Mouse (Mus musculus): Measurements from ENCODE around the gene Slc1a2. TPM values are rescaled to one million over a fixed set of nuclear protein-coding genes. Genes with fewer than 3 reads are reported as not detected.

The Slc1a2 gene
- total RNA-seq, 2 experiments from 2014 or later = 1,831 to 2,193 TPM

GRCm38 (mm10) chr2:102662911-102663310, 4.5 kb downstream of the Slc1a2 start:
- DNase-seq (ENCODE audit: extremely low spot score in 1 of 2, low spot score in 1 of 2) = no peak

- no peak for DNase-seq (ENCODE audit: extremely low spot score in 1 of 2, low spot score in 1 of 2)
These were observed 4.9 kb downstream of the Slc1a2 start for GRCm38 (mm10) chr2:102663339-102663738.

- no peak for DNase-seq (ENCODE audit: extremely low spot score in 1 of 2, low spot score in 1 of 2)
These were observed 5.4 kb downstream of the Slc1a2 start for GRCm38 (mm10) chr2:102663865-102664264.

- DNase-seq (ENCODE audit: extremely low spot score in 1 of 2, low spot score in 1 of 2) = no peak
These were observed 9.5 kb downstream of the Slc1a2 start for GRCm38 (mm10) chr2:102667981-102668380.

DNA sequence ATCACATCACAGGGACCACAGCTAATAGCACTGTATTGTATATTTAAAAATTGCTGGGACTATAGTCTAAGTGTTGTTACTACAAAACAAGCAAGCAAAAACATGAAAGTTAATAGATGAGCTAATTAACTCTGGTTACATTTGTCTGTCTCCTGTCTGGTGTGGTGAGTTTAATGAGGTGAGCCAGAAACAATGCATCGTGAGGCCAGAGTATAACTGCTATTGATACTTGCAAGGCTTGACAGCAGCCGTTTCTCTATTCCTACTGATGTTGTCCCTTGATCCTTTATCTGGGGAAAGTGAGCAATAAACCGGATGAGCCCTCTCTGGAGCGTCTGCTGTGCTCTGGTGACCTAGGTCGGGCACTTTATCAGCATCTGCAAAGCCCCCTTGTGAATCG, 11.1 kb downstream of the Slc1a2 start:
- no peak for DNase-seq (ENCODE audit: extremely low spot score in 1 of 2, low spot score in 1 of 2)

DNA sequence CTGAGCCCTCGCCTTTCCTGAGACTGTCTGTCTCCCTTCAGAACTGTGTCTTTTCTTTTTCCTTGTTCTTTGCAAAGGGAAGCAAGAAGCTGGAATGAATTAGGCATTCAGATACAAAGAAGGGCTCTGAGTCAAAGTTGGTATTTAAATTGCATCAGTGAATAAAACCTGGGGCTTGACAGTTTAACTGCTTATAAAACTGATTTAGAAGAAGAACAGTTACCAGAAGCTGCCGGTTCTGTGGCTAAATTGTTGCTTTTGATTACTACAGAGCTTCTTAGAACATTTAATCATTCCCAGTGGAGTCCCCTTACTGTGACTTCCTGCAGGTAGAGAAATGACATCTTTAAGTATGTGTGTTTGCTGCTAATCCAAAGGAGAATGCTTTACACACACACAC, 16.1 kb downstream of the Slc1a2 start:
- no peak for DNase-seq (ENCODE audit: extremely low spot score in 1 of 2, low spot score in 1 of 2)

- peak; percentile 53 to 84 for DNase-seq (ENCODE audit: extremely low spot score in 1 of 2, low spot score in 1 of 2)
These were observed 16.8 kb downstream of the Slc1a2 start for GRCm38 (mm10) chr2:102675275-102675674.

- no peak for DNase-seq (ENCODE audit: extremely low spot score in 1 of 2, low spot score in 1 of 2)
These were observed 18.4 kb downstream of the Slc1a2 start for GRCm38 (mm10) chr2:102676716-102677312.

- no peak for DNase-seq (ENCODE audit: extremely low spot score in 1 of 2, low spot score in 1 of 2)
These were observed 18.9 kb downstream of the Slc1a2 start for GRCm38 (mm10) chr2:102677400-102677799.

- no peak for DNase-seq (ENCODE audit: extremely low spot score in 1 of 2, low spot score in 1 of 2)
These were observed 22.9 kb downstream of the Slc1a2 start for GRCm38 (mm10) chr2:102681351-102681750.

GRCm38 (mm10) chr2:102682168-102682567, 23.7 kb downstream of the Slc1a2 start:
- DNase-seq (ENCODE audit: extremely low spot score in 1 of 2, low spot score in 1 of 2) = peak in 1 of 2 experiments; percentile 66

DNA sequence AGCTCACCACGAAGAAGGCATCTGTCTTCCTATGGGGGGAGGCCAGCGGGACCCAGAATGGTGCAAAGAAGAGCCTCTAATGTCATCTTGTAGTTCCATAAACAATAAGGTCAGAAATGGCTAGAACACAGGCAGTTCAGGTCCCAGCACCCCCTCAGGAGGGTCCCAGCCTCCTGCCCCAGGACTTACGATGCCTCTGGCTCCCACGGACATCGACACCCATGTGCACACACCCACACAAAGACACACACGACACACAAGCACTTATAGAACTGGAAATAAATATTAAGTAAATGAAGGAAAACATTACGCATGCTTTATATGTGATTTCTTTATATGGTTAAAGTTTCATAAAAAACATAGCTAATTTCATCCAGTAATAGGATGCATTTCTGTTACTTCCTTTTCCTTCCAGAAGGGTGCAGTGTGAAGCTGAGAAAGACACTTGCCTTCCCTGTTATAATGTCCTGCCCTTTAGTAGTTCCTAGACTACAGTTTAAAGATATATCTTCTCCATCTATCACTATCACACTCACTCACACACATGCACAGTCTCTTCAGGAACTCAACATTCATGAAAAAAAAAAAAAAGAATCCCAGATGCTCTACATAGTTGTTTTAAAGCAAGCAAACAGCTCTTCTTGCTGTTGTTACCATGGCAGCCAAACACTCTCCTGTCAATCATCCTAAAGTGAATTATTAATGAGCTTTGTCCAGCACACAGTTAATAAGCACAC, 27.1 kb downstream of the Slc1a2 start:
- no peak for DNase-seq (ENCODE audit: extremely low spot score in 1 of 2, low spot score in 1 of 2)

DNA sequence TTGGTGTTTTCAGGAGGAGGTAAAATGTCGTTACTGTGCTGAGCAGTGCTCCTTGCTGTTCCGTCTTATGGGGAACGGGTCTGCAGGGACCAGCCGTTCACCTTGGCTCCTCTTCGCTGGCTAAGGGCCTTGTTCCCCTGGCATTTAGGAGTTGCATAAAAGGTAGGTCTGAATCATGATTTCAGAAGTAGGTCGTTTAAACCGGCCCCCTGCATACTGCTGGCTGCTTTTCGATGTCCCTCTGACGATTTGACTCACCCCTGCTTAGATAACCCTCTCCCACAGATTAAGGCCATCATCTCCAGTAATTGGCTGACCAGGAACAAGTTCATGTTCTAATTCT, 27.6 kb downstream of the Slc1a2 start:
- DNase-seq (ENCODE audit: extremely low spot score in 1 of 2, low spot score in 1 of 2) = no peak

DNA sequence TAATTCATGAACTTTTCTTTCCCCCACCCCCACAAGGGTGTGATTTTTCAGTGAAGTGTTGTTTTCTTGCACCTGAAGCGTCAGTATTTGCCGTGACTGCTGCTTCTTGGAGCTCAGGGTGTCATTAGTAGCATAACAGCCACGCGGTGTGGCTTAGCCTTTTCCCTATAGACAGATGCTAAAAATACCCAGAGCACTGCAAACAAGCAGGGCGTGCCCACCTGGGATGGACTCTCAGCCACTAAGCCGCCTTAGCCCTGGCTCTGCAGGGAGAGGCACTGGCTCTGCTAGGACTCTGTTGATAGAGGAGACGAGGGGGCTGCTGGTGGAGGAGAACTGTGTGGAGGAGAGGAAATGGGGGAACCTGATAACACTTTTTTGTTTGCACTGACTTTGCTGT, 35.1 kb downstream of the Slc1a2 start:
- DNase-seq (ENCODE audit: extremely low spot score in 1 of 2, low spot score in 1 of 2) = no peak

GRCm38 (mm10) chr2:102694750-102695149, 36.3 kb downstream of the Slc1a2 start:
- DNase-seq (ENCODE audit: extremely low spot score in 1 of 2, low spot score in 1 of 2) = no peak

DNA sequence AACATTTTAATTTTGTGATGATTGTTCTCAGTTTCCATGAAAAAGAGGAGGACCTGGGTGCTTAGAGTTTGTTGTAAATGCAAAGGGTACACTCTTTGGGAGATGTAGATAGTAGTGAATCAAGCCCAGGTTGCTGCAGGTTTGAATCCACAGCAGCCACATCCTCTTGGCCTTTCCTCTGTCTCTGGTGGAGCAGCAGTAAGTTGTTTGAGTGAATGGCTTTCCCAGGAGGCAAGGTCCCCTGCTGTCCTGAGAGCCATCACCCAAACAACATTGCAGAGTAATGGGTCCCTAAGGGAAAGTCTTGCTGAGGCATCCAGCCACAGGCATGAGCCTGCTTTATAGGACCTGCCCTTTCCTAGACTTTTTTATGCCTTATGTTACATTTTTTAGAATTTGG, 37.1 kb downstream of the Slc1a2 start:
- DNase-seq (ENCODE audit: extremely low spot score in 1 of 2, low spot score in 1 of 2) = no peak

GRCm38 (mm10) chr2:102697732-102698131, 39.3 kb downstream of the Slc1a2 start:
- no peak for DNase-seq (ENCODE audit: extremely low spot score in 1 of 2, low spot score in 1 of 2)

GRCm38 (mm10) chr2:102699921-102700320, 41.5 kb downstream of the Slc1a2 start:
- no peak for DNase-seq (ENCODE audit: extremely low spot score in 1 of 2, low spot score in 1 of 2)

DNA sequence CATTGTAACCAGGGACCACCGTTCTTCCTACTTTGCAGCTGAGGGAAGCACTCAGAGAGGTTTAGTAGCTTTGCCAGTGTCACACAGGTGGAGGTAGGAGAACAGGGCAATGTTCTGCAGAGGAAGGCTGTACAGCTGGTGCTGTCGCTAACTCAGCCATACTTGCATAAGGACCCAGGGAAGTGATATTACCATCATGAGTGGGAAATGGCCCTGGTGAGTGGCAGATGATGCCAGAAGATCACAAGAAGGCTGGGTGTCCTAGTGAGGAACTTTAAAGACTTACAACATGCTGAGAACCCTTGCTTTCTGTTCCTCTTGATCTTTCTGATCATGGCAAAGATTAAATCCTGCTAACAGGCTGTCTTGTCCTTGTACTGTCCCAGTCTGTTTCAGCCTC, 42.2 kb downstream of the Slc1a2 start:
- no peak for DNase-seq (ENCODE audit: extremely low spot score in 1 of 2, low spot score in 1 of 2)

- DNase-seq (ENCODE audit: extremely low spot score in 1 of 2, low spot score in 1 of 2) = no peak
These were observed 42.9 kb downstream of the Slc1a2 start for GRCm38 (mm10) chr2:102701382-102701781.

DNA sequence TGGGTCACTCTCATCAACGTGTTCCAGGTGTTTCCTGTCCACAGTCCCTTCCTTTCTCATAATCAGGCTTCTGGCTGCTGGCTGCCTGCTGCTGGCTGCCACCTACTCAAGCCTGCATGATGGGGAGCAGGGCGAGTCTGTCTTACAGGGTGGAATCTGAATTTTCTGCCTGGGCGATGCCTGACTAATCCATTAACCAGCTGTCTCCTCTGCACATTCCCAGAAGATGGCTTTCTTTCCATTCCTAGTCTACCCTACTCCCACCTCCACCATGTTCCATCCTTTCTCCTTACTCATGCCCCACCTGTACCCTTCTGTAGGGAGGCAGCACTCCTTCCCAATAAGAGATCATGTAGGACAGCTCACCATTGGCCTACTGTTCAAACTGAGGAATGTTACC, 45.1 kb downstream of the Slc1a2 start:
- no peak for DNase-seq (ENCODE audit: extremely low spot score in 1 of 2, low spot score in 1 of 2)

- DNase-seq (ENCODE audit: extremely low spot score in 1 of 2, low spot score in 1 of 2) = no peak
These were observed 46.3 kb downstream of the Slc1a2 start for GRCm38 (mm10) chr2:102704781-102705180.
